Mouse (Mus musculus): ENCODE measurements around the gene Eno4.
A peak's percentile ranks its signal among the peaks of the same experiment; 100 is the strongest.
"Not testable (repeated sequence)": the region's sequence is repeated elsewhere in the genome, so short reads cannot be mapped to it uniquely, and the experiment has no call there.

The Eno4 gene

GRCm38 (mm10) chr19:58942841-58943828, at the start of gene Eno4, which contains the start of gene Hspa12a:
Gene Eno4 (plus strand): TSS chr19:58943425.
Gene Hspa12a (minus strand): TSS chr19:58943654.
- peak; percentile 97 for DNase-seq

DNA sequence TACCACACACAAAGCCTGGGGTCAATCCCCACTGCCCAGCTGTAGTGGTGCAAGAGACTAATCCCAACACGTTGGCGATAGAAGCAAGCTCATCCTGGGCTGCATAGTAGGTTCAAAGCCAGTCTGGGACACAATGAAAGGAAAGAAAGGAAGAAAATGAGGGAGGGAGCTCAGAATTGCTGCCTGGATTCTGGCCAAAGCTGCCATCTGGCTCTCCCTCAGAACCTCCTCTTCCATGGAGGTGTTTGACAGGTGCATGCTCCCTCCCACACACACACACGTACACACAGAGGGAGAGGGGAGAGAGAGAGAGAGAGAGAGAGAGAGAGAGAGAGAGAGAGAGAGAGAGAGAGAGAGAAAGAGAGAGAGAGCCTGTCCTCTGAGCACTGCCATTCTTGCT, 47.0 kb upstream of the Eno4 start:
- DNase-seq: peak; percentile 80

- DNase-seq: not testable (repeated sequence)
These were observed 42.8 kb upstream of the Eno4 start for GRCm38 (mm10) chr19:58900471-58900870.

- DNase-seq: no peak
These were observed 39.9 kb upstream of the Eno4 start for GRCm38 (mm10) chr19:58903079-58903898.

- DNase-seq: peak; percentile 86
These were observed 39.3 kb upstream of the Eno4 start for GRCm38 (mm10) chr19:58903899-58904327.

- no peak for DNase-seq
These were observed 36.5 kb upstream of the Eno4 start for GRCm38 (mm10) chr19:58906685-58907084.

DNA sequence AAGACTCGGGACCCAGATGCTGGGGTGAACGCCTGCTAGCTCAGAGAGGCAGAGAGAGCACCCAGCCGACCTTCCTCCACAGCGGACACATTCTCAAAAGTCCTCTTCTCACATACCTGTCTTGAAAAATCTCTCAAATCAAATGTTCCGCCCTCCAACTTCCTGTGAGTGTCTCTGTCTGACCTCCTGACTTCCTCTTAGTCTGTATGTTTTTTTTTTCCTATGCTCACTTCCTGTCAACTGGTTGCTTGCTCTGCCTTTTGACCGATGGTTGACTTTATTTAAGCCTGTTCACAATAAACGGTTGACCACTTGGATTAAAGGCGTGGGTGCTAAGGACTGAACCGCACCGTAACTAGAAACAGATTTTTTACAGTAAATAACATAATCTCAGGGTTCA, 35.2 kb upstream of the Eno4 start:
- no peak for DNase-seq

DNA sequence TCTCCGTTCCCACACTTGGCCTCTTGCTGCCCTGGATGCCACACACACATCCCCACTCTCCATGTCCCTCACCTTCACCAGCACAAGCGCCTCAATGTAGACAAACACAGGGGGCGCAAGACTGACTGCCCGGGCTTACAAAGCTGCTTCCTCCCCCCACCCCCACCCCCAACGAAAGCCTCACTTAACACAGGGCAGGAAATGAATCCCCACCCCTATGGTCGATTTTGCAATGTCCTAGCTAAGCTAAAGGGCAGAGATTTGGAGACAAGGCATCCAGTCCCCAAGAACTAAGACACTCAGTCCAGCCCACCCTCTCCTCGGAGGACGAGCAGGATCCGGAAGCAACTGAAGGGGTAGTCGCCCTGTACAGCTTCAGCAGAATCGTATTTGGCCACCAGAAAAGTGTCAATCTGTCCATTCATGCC, 32.3 kb upstream of the Eno4 start:
- DNase-seq: no peak

DNA sequence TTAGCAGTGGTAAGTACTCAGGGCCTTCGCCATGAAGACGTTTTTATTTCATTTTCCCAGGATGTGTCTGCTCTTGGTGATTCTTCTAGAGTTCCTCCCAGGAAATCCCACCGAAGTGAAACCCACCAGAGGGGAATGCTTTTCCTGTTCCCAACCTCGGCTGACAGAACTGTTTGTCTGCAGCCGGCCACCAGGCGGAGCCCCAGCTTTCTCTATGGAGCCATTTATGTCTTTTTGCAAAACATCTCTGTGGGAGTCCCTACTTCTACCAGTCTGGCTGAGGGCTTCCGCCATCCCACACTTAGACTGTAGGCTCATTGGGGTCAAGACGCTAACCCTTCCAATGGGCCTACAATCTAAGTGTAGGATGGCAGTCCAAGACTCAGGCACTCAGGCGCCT, 31.8 kb upstream of the Eno4 start:
- no peak for DNase-seq

- no peak for DNase-seq
These were observed 29.9 kb upstream of the Eno4 start for GRCm38 (mm10) chr19:58913301-58913700.

GRCm38 (mm10) chr19:58918597-58918996, 24.6 kb upstream of the Eno4 start:
- no peak for DNase-seq

DNA sequence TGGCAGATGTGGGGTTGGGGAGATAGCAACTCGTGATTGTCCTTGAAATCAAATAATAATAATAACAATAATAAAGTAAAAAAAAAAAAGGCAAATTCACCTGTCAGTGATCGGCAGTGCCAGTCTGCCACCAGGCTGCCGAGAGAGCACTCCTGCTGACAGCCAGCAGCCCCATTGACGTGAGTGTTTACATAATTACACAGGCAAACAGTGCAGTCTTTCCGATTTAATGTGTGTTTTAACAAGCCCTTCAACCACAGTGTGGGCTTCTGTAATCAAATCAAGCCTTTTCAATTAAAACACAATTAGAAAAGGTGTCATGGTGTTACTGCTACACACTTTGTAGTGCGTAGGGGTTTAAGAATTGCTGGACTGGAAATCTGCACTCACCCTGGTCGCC, 24.1 kb upstream of the Eno4 start:
- DNase-seq: no peak

DNA sequence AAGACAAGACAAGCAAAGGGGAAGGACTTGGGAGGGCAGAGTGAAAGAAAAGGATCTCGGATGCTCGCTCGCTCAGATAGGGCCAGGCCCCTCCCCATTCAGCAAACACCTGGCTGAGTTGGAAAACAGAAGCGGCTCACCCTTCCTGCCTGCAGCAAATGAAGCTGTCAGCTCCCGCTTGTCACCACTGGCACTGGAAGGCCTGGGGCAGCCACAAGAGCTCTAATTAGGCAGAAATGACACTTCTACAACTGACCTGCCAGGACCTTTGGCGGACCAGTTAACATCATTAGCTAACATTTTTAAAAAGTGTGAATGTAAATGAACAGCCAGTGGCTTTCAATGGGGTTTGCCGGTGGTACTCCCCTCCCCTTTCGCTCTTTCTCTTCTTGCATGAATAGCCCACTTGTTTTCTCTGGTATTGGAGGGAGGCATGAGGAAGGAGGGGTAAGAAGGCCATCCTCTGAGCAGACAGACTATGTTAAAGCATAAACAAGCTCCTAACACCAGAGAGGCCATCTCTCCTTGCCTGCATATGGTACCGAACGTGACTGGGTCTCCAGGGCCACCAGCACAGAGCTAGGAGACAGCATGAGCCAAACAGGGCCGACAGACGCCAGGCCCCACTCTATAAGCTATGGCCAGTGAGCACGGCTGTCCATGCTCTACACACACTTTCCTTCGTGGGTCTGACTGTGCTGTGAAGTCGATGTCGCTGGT, 12.0 kb upstream of the Eno4 start:
- no peak for DNase-seq

- DNase-seq: no peak
These were observed 10.2 kb upstream of the Eno4 start for GRCm38 (mm10) chr19:58933062-58933461.

DNA sequence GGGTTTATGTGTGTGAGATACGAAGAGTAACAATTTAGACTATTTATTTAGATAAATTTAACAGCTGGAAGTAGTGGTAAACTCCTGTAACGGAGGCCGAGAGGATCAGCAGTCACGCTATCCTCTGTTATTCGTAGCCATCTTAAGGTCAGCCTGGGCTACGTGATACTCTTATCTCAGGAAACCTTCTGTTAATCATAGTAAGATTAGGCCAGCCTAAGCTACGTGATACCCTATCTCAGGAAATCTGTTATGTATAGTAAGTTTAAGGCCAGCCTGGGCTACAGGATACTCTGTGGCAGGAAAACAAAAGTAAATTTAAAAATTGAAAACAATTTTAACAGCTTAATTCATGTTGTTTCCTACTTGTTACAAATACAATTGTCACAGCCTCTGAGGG, 2.7 kb downstream of the Eno4 start:
- DNase-seq: no peak

DNA sequence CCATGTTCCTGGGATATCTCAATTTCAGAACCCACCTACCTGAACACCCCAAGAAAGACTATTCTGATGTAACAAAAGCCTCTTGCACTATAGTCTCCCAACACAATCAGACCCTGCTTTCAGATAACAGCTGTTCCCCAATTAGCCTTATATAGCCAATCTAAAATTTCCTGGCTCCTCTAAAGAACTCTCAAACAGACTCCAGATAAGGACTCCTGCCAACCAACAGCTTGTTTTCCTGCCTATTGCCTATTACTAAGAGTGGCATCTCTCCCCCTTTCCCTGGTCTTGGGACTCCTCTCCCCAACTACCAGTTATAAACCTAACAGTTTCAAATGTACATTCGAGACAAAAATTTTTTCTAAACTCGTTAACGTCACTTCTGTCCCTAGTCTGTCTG, 8.3 kb downstream of the Eno4 start:
- no peak for DNase-seq

DNA sequence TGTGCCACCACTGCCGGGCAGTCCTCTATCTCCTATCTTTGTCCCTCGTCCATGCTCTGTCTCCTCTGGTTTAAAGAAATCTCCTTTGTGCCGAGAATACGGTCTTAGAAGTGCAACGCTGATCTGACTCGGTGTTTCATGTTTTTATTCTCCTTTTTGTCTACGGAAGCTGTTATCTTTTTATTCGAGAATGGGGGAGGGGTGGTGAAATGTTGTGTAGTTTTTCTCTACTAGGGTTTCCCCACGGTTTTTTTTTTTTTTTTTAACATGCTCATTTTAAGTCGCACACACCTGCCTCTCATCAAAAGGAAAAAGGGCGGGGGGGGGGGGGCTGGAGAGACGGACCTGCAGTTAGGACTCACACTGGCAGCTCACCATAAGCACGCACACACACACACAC, 9.0 kb downstream of the Eno4 start:
- no peak for DNase-seq

GRCm38 (mm10) chr19:58954779-58955178, 11.6 kb downstream of the Eno4 start:
- DNase-seq: no peak

DNA sequence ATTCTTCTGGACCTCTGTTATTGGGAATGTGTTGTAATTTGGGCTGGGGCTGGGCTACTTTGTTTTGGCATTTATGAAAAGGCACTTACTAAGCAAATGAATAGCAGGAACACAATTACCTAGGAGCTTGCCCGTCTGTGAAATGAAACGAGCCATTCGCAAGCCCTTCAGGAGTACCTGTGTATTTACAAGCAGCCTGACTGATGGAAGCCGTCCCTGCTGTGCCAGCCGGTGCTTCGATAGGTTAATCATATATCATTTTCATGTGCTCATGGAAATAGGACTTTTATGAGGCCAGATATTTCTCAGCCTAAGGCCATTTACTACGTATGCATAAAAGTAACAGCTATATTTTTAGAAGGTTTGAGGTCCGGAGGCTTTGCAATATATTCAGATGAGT, 19.8 kb downstream of the Eno4 start:
- DNase-seq: no peak

DNA sequence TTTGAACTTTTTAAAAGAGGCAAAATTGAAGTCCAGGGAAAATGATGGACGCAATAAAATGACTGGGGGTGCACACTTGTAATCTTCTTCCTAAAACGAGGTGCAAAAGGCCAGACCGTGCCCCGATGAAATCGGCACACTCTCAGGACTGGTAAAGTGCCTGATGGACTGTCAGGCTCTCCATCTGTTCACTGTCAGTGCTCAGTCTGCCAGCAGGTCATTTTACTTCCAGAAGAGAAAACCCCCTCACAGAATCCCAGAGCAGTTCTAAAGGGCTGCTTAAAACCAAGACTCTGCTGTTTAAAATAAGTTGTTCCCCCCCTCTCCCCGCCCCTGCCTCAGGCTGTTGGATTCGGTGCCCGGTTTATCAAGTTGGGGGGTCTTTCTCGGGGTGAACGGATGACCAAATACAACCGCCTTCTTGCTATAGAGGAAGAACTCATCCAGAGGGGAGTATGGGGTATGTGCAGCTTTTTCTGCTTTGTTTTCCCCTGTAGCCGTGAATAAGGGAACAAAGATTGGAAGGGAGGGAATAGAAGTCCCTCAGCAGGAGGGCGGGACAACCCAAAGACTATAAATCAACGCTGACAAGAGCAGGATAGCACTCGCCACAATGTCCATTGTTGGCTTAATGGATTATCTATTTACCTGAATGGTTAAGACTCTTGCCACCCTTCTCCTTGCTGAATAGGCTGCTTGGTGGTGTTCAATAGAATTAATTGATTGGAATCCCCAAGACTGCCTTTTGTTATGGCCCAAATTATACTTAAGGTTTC, 25.7 kb downstream of the Eno4 start:
- DNase-seq: peak; percentile 55

- DNase-seq: no peak
These were observed 27.6 kb downstream of the Eno4 start for GRCm38 (mm10) chr19:58970826-58971225.

DNA sequence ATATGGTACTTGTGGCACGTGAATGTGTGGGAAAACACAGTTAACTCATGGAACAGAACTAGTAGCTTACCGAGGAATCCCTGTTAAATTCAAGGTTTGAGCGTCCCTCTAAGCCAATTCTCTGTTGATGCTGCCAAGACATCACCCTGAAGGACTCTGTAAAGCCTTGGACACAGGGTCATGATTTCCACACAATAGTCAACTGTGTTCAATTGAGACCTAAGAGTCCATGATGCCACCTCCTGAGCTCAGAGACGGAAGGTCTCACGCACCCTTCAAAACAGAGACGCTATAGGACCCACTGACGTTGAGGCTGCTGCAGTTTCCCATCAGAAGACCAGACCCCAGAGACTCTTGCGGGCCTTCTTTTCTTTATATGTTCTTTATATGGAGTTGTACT, 30.9 kb downstream of the Eno4 start:
- no peak for DNase-seq

All from cerebellum, adult 9-10 months (tissue).